Comparison of ENCODE assay signal across 8 mouse cellular contexts in the genomic region with DNA sequence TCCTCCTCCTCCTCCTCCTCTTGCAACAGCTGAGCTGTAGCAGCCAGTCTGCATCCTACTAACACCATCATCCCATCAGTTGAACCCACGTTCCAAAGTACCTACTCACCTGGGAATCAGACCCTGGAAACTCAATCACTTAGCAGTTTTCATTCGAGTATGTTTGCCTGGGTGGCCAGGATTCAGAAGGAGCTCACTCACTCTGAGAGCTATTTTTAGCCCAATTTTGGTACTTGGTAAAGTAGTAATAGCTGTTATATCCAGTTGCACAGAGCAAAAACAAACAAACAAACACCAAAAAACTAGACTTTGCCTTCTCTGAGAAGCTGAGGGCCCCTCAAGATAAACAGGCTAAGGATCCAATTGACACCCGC. TPM values are rescaled to one million over a fixed set of nuclear protein-coding genes. Genes with fewer than 3 reads are reported as not detected.
DNase-seq lines count a peak whose midpoint lies in the region; ATAC-seq and TF ChIP-seq lines count a peak whose summit lies in the region.

No protein-coding gene starts in this region.

- WGBS in kidney, embryonic 14.5 days: 3% methylated on average over 3 of the region's 3 CpGs
- 0% methylated on average over 3 of the region's 3 CpGs for WGBS in hindbrain, postnatal 0 days
- WGBS in midbrain, embryonic 16.5 days: 0% methylated on average over 3 of the region's 3 CpGs

- H3K27ac ChIP-seq in kidney, embryonic 14.5 days (ENCODE audit: low read depth, low read length): peak overlapping the region; percentile 91; the same call in 1 of the 2 replicates
- peak overlapping the region; percentile 91 for H3K27ac ChIP-seq in hindbrain, postnatal 0 days
- H3K27ac ChIP-seq in midbrain, embryonic 16.5 days (ENCODE audit: low read length): peak overlapping the region; percentile 94

- H3K27me3 ChIP-seq in kidney, embryonic 14.5 days (ENCODE audit: control insufficient read depth, insufficient read depth, low read length): no peaks in the 10 kb centered on the region
- no peaks in the 10 kb centered on the region for H3K27me3 ChIP-seq in hindbrain, postnatal 0 days (ENCODE audit: insufficient read depth, low read length)
- H3K27me3 ChIP-seq in midbrain, embryonic 16.5 days (ENCODE audit: control insufficient read depth, insufficient read depth, low read depth, low read length): no peaks in the 10 kb centered on the region

- peaks cover 12% of the 10 kb centered on the region; the same call in 1 of the 2 replicates for H3K4me1 ChIP-seq in kidney, embryonic 14.5 days (ENCODE audit: control insufficient read depth, insufficient read depth, low read length)
- H3K4me1 ChIP-seq in hindbrain, postnatal 0 days (ENCODE audit: insufficient read depth, low read length): peaks cover 12% of the 10 kb centered on the region
- H3K4me1 ChIP-seq in midbrain, embryonic 16.5 days (ENCODE audit: control insufficient read depth, insufficient read depth, low read length): peaks cover 27% of the 10 kb centered on the region

- H3K9me3 ChIP-seq in kidney, embryonic 14.5 days (ENCODE audit: control insufficient read depth, low read length): no peaks in the 10 kb centered on the region
- no peaks in the 10 kb centered on the region for H3K9me3 ChIP-seq in hindbrain, postnatal 0 days (ENCODE audit: low read length)
- H3K9me3 ChIP-seq in midbrain, embryonic 16.5 days (replicated peaks; ENCODE audit: control insufficient read depth, low read length, poor library complexity, severe bottlenecking): no peaks in the 10 kb centered on the region

- ATAC-seq in kidney, embryonic 14.5 days (ENCODE audit: low FRiP score, low TSS enrichment): no peak
- no peak for ATAC-seq in hindbrain, postnatal 0 days
- ATAC-seq in midbrain, embryonic 16.5 days: no peak

- H3K4me3 ChIP-seq in kidney, embryonic 14.5 days (ENCODE audit: low read length): peak overlapping the region; percentile 90
- H3K4me3 ChIP-seq in hindbrain, postnatal 0 days (ENCODE audit: low read length): peak overlapping the region; percentile 73
- peak overlapping the region; percentile 91 for H3K4me3 ChIP-seq in midbrain, embryonic 16.5 days (ENCODE audit: low read depth, low read length)

- H3K9ac ChIP-seq in kidney, embryonic 14.5 days (ENCODE audit: low read depth, low read length): peak overlapping the region; percentile 89
- peak overlapping the region; percentile 73 for H3K9ac ChIP-seq in hindbrain, postnatal 0 days (replicated peaks; ENCODE audit: low read length)
- peak overlapping the region; percentile 92 for H3K9ac ChIP-seq in midbrain, embryonic 16.5 days (ENCODE audit: low read depth, low read length)

- peak overlapping the region; percentile 95 for H3K4me2 ChIP-seq in kidney, embryonic 14.5 days (replicated peaks; ENCODE audit: low read depth, low read length)
- H3K4me2 ChIP-seq in hindbrain, postnatal 0 days (ENCODE audit: low read depth, low read length): peak overlapping the region; percentile 82
- H3K4me2 ChIP-seq in midbrain, embryonic 16.5 days (ENCODE audit: low read length): peak overlapping the region; percentile 97

- no peak for DNase-seq in kidney, adult 18-20 months
- peak; percentile 32 for DNase-seq in brain, adult 2 months (ENCODE audit: low read depth, low spot score)
- no peak for DNase-seq in hindbrain, postnatal 0 days (ENCODE audit: low spot score)
- DNase-seq in right cerebral cortex, postnatal 36 days (ENCODE audit: low spot score in 2 of 2): no peak
- no peak for DNase-seq in spleen, postnatal 4 days (ENCODE audit: low spot score in 2 of 2)
- no peak for DNase-seq in adrenal gland, adult 2 months

- H3K36me3 ChIP-seq in kidney, embryonic 14.5 days (ENCODE audit: control insufficient read depth, insufficient read depth, low read length): no peaks in the 10 kb centered on the region
- no peaks in the 10 kb centered on the region for H3K36me3 ChIP-seq in hindbrain, postnatal 0 days (ENCODE audit: insufficient read depth, low read length)
- no peaks in the 10 kb centered on the region for H3K36me3 ChIP-seq in midbrain, embryonic 16.5 days (ENCODE audit: control insufficient read depth, insufficient read depth, low read length)

- TF ChIP-seq CTCF in hindbrain, postnatal 0 days (IDR thresholded peaks at IDR 0.05; ENCODE audit: low read depth): no peak

RNA-seq across cellular contexts. Expression of a gene that starts 1.0 kb away (rescaled TPM):
- 20.4 and 25.0 TPM in 2 replicates for polyA plus RNA-seq in kidney, embryonic 14.5 days (2014; fragmentation: Nextera tagmentation; extraction: Ambion mirVana)
- total RNA-seq in hindbrain, postnatal 0 days (2014; rRNA removed): 8.8 and 17.4 TPM in 2 replicates
- polyA plus RNA-seq in hindbrain, postnatal 0 days (2015; fragmentation: Nextera tagmentation; extraction: Ambion mirVana): 20.6 and 22.3 TPM in 2 replicates
- 18.6 and 18.8 TPM in 2 replicates for polyA plus RNA-seq in midbrain, embryonic 16.5 days (2015; fragmentation: Nextera tagmentation; extraction: Ambion mirVana)
- total RNA-seq in adrenal gland, adult 2 months (2021): 10 to 100 TPM; 48.4 to 65.3 TPM
- 18.1 and 27.4 TPM in 2 replicates for polyA plus RNA-seq in adrenal gland, adult 2 months (2012; rRNA removed)
